Mouse (Mus musculus): ENCODE data around the gene Camta1. TPM values are rescaled to one million over a fixed set of nuclear protein-coding genes. Genes with fewer than 3 reads are reported as not detected.
A peak's percentile ranks its signal among the peaks of the same experiment; 100 is the strongest.

The Camta1 gene
- polyA plus RNA-seq, 1 experiment from 2014 or later: 61.9 TPM

GRCm38 (mm10) chr4:151902689-151903241 lies 41.1 kb upstream of the Camta1 start:
- no peaks in the 10 kb centered on the region for H3K4me1 ChIP-seq (replicated peaks; ENCODE audit: control insufficient read depth, insufficient read depth)
- no peaks in the 10 kb centered on the region for H3K27me3 ChIP-seq (ENCODE audit: control insufficient read depth, insufficient read depth, low read length)
- H3K4me2 ChIP-seq (replicated peaks; ENCODE audit: low read depth): no peak overlapping the region
- DNase-seq (ENCODE audit: low spot score) (peak; percentile 23), ATAC-seq (ENCODE audit: low FRiP score, low TSS enrichment) (peak; percentile 76)
- no peaks in the 10 kb centered on the region for H3K36me3 ChIP-seq (ENCODE audit: control insufficient read depth, insufficient read depth, low read length)
- no peak overlapping the region for H3K27ac ChIP-seq (replicated peaks)
- no peak for TF ChIP-seq CTCF (IDR thresholded peaks at IDR 0.05; ENCODE audit: low read depth)
- TF ChIP-seq EP300 (optimal IDR thresholded peaks at IDR 0.05): no peak
- no peak overlapping the region for H3K4me3 ChIP-seq (ENCODE audit: low read depth, low read length)
- 41% methylated on average over 14 of the region's 14 CpGs for WGBS
- no peak overlapping the region for H3K9ac ChIP-seq (ENCODE audit: low read length)
- no peaks in the 10 kb centered on the region for H3K9me3 ChIP-seq (ENCODE audit: control insufficient read depth, low read length)

DNA sequence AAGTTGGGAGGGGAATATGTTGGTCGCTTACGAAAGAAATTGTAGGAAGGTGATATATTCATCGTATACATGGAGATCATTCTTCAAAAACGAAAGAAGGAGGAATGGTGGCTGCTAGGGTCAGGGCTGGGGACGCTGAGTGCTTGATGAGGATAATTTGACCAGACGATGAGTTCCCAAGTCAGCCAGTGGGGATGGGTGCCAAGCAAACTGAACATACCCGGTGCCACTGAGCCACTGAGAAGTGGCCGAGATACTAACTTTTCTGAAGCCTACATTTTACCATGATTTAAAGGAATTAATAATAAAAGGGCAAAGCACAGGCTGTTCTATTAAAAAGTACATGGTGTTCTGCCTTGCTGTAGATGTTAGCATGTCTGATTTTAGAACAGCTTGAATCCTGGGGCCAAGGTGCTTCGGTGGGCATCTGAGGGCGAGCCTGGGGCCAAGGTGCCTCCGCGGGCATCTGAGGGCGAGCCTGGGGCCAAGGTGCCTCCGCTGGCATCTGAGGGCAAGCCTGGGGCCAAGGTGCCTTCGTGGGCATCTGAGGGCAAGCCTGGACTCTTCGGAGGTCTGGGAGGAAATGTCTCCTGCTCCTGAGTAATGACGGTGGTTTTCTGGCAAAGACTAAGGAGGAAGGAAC lies 40.5 kb upstream of the Camta1 start:
- no peak overlapping the region for H3K9ac ChIP-seq (ENCODE audit: low read length)
- no peaks in the 10 kb centered on the region for H3K36me3 ChIP-seq (ENCODE audit: control insufficient read depth, insufficient read depth, low read length)
- DNase-seq (ENCODE audit: low spot score) (no peak), ATAC-seq (ENCODE audit: low FRiP score, low TSS enrichment) (no peak)
- WGBS: 66% methylated on average over 17 of the region's 17 CpGs
- H3K9me3 ChIP-seq (ENCODE audit: control insufficient read depth, low read length): no peaks in the 10 kb centered on the region
- H3K27me3 ChIP-seq (ENCODE audit: control insufficient read depth, insufficient read depth, low read length): no peaks in the 10 kb centered on the region
- TF ChIP-seq CTCF (IDR thresholded peaks at IDR 0.05; ENCODE audit: low read depth) (no peak), EP300 (optimal IDR thresholded peaks at IDR 0.05) (no peak)
- no peak overlapping the region; the same call in 1 of the 2 replicates for H3K27ac ChIP-seq (replicated peaks)
- H3K4me1 ChIP-seq (replicated peaks; ENCODE audit: control insufficient read depth, insufficient read depth): no peaks in the 10 kb centered on the region
- no peak overlapping the region for H3K4me3 ChIP-seq (ENCODE audit: low read depth, low read length)
- H3K4me2 ChIP-seq (replicated peaks; ENCODE audit: low read depth): no peak overlapping the region

DNA sequence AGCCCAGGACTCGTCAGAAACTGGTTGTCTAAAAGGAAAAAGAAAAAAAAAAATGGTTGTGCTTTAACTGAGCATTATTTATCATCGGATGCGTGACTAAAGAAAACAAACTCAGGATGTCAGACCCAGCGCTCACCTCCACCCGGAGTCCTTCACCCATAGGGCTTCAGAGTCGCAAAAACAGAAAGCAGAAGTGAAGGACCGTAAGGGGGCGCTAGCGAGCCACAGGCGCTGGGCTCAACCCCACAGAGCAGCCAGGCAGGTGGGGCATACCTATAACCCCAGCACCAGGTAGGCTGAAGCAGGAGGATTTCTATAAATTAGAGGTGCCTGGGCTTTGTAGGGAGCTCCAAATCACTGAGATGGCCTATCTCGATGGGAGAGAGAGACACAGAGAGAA lies 39.7 kb upstream of the Camta1 start:
- TF ChIP-seq CTCF (IDR thresholded peaks at IDR 0.05; ENCODE audit: low read depth): peak; percentile 40
- TF ChIP-seq EP300 (optimal IDR thresholded peaks at IDR 0.05): no peak

DNA sequence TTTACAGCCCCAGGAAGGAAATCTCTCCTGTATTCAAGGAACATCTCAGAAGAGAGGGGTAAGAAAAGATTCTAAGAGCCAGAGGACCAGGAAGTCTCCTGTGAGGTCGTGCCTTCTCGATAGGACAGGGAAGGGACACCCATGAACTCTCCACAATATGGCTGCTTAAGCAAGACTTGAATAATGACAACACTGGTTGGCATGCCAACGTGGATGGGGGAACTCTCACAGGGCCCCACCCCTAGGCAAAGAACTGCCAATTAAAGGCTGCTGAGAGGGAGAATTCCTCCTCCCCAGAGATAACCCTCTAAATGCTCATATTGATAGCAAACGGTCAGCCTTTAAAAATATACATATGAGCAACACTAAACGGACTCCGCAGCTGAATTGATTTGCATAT lies 39.1 kb upstream of the Camta1 start:
- Histone ChIP-seq H3K36me3 (ENCODE audit: control insufficient read depth, insufficient read depth, low read length) (no peaks in the 10 kb centered on the region), H3K9ac (ENCODE audit: low read length) (no peak overlapping the region), H3K27ac (replicated peaks) (no peak overlapping the region), H3K4me3 (ENCODE audit: low read depth, low read length) (no peak overlapping the region), H3K27me3 (ENCODE audit: control insufficient read depth, insufficient read depth, low read length) (no peaks in the 10 kb centered on the region), H3K9me3 (ENCODE audit: control insufficient read depth, low read length) (no peaks in the 10 kb centered on the region), H3K4me1 (replicated peaks; ENCODE audit: control insufficient read depth, insufficient read depth) (no peaks in the 10 kb centered on the region), H3K4me2 (replicated peaks; ENCODE audit: low read depth) (no peak overlapping the region)
- 76% methylated on average over 6 of the region's 6 CpGs for WGBS
- no peak for DNase-seq (ENCODE audit: low spot score)
- no peak for ATAC-seq (ENCODE audit: low FRiP score, low TSS enrichment)
- TF ChIP-seq EP300 (optimal IDR thresholded peaks at IDR 0.05): no peak
- no peak for TF ChIP-seq CTCF (IDR thresholded peaks at IDR 0.05; ENCODE audit: low read depth)

More for the DNA sequence above, 39.7 kb upstream of the Camta1 start:
- no peak overlapping the region for H3K27ac ChIP-seq (replicated peaks)
- no peak overlapping the region for H3K9ac ChIP-seq (ENCODE audit: low read length)
- H3K36me3 ChIP-seq (ENCODE audit: control insufficient read depth, insufficient read depth, low read length): no peaks in the 10 kb centered on the region
- ATAC-seq (ENCODE audit: low FRiP score, low TSS enrichment) (no peak), DNase-seq (ENCODE audit: low spot score) (peak; percentile 18)
- no peak overlapping the region for H3K4me3 ChIP-seq (ENCODE audit: low read depth, low read length)
- no peaks in the 10 kb centered on the region for H3K4me1 ChIP-seq (replicated peaks; ENCODE audit: control insufficient read depth, insufficient read depth)
- H3K9me3 ChIP-seq (ENCODE audit: control insufficient read depth, low read length): no peaks in the 10 kb centered on the region
- H3K27me3 ChIP-seq (ENCODE audit: control insufficient read depth, insufficient read depth, low read length): no peaks in the 10 kb centered on the region
- no peak overlapping the region for H3K4me2 ChIP-seq (replicated peaks; ENCODE audit: low read depth)
- 53% methylated on average over 11 of the region's 11 CpGs for WGBS

GRCm38 (mm10) chr4:151899707-151900384 lies 38.2 kb upstream of the Camta1 start:
- H3K27ac ChIP-seq (replicated peaks): no peak overlapping the region
- no peak overlapping the region for H3K4me3 ChIP-seq (ENCODE audit: low read depth, low read length)
- H3K27me3 ChIP-seq (ENCODE audit: control insufficient read depth, insufficient read depth, low read length): no peaks in the 10 kb centered on the region
- WGBS: 67% methylated on average over 11 of the region's 11 CpGs
- no peaks in the 10 kb centered on the region for H3K36me3 ChIP-seq (ENCODE audit: control insufficient read depth, insufficient read depth, low read length)
- DNase-seq (ENCODE audit: low spot score) (no peak), ATAC-seq (ENCODE audit: low FRiP score, low TSS enrichment) (no peak)
- TF ChIP-seq CTCF (IDR thresholded peaks at IDR 0.05; ENCODE audit: low read depth) (peak; percentile 54), EP300 (optimal IDR thresholded peaks at IDR 0.05) (no peak)
- H3K9me3 ChIP-seq (ENCODE audit: control insufficient read depth, low read length): no peaks in the 10 kb centered on the region
- no peak overlapping the region for H3K4me2 ChIP-seq (replicated peaks; ENCODE audit: low read depth)
- H3K9ac ChIP-seq (ENCODE audit: low read length): no peak overlapping the region
- H3K4me1 ChIP-seq (replicated peaks; ENCODE audit: control insufficient read depth, insufficient read depth): no peaks in the 10 kb centered on the region

Data from stomach, postnatal 0 days (tissue).